Mouse (Mus musculus): Measurements from ENCODE around the gene Gpx5. TPM values are rescaled to one million over a fixed set of nuclear protein-coding genes. Genes with fewer than 3 reads are reported as not detected.
A peak's percentile ranks its signal among the peaks of the same experiment; 100 is the strongest.

Gene Gpx5
- polyA plus RNA-seq, 1 experiment from 2014 or later, result not detected

DNA sequence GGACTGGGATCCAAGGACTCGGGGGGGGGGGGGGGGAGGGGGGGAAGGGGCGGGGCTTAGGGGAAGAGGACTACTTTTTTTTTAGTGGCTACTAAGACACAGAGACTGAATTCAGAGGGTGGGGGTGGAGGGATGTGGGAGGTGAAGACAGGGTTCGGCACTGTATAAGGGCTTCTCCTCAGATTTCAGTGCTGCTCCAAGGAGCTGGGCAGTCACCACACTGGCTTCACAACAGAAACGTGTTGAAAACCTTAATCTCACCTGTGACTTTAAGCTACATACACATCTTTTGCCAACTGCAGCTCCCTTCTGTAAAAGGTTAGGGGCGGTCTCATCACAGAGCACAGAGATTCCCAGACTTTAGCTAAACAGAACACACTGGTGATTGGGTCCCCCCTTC lies 20.3 kb upstream of the Gpx5 start:
- Histone ChIP-seq H3K27ac (ENCODE audit: low read length) (no peak overlapping the region), H3K36me3 (ENCODE audit: control insufficient read depth, insufficient read depth, low read length) (no peaks in the 10 kb centered on the region), H3K9me3 (ENCODE audit: control insufficient read depth, low read length) (no peaks in the 10 kb centered on the region), H3K27me3 (ENCODE audit: control insufficient read depth, insufficient read depth, low read depth, low read length) (no peaks in the 10 kb centered on the region), H3K4me1 (replicated peaks; ENCODE audit: control insufficient read depth, insufficient read depth, low read length) (no peaks in the 10 kb centered on the region), H3K4me2 (ENCODE audit: low read depth, low read length) (no peak overlapping the region), H3K4me3 (ENCODE audit: low read length) (no peak overlapping the region), H3K9ac (ENCODE audit: low read length) (no peak overlapping the region)
- WGBS, result 33% methylated on average over 4 of the region's 5 CpGs
- no peak for ATAC-seq (ENCODE audit: low read depth)

DNA sequence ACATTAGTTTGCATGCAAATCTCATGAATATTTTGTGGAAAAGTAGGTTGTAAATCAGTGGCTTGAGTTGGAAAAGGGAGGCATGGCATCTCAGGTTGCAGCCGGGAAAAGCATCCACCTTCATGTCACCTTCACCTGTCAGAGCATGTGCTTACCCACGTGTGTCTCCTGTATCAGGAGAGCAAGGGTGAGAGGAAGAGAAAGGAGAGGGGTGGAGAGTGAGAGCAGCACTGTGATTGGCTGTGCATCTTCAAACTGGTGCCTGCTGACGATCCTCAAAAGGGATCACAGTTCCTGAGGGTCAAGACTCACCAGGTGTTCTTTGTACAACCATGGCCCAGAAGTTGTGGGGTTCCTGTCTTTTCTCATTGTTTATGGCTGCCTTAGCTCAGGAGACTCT lies 19.4 kb upstream of the Gpx5 start, which contains the start of gene Gpx6:
Gpx6 (plus strand) TSS at position 200 of the 400 bp plus-strand sequence.
- Histone ChIP-seq H3K4me2 (ENCODE audit: low read depth, low read length) (no peak within 1 kb of the TSS), H3K36me3 (ENCODE audit: control insufficient read depth, insufficient read depth, low read length) (no peaks in the 10 kb centered on the region), H3K9me3 (ENCODE audit: control insufficient read depth, low read length) (no peaks in the 10 kb centered on the region), H3K4me3 (ENCODE audit: low read length) (no peak within 1 kb of the TSS), H3K27me3 (ENCODE audit: control insufficient read depth, insufficient read depth, low read depth, low read length) (no peaks in the 10 kb centered on the region), H3K27ac (ENCODE audit: low read length) (no peak within 1 kb of the TSS), H3K4me1 (replicated peaks; ENCODE audit: control insufficient read depth, insufficient read depth, low read length) (no peaks in the 10 kb centered on the region), H3K9ac (ENCODE audit: low read length) (no peak within 1 kb of the TSS)
- no peak for ATAC-seq (ENCODE audit: low read depth)
- WGBS, result 11% methylated on average over 3 of the region's 3 CpGs

DNA sequence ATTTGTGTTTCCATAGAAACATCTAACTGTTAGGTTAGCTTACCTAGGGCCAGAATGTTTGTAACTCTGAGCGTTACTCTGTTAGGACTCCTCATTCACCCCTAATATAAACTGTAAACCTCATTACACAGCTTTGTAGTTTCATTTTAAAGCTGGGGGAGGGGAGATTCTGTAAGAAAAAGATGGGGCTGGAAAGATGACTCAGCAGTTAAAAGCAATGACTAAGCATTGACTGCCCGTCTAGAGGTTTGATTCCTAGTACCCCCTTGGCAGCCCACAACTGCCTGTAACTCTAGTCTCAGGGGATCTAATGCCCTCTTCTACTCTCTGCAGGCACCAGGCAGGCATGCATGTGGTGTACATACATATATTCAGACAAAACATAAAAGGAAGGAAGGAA lies 17.3 kb upstream of the Gpx5 start:
- Histone ChIP-seq H3K4me3 (ENCODE audit: low read length) (no peak overlapping the region), H3K36me3 (ENCODE audit: control insufficient read depth, insufficient read depth, low read length) (no peaks in the 10 kb centered on the region), H3K27me3 (ENCODE audit: control insufficient read depth, insufficient read depth, low read depth, low read length) (no peaks in the 10 kb centered on the region), H3K9me3 (ENCODE audit: control insufficient read depth, low read length) (no peaks in the 10 kb centered on the region), H3K27ac (ENCODE audit: low read length) (no peak overlapping the region), H3K4me1 (replicated peaks; ENCODE audit: control insufficient read depth, insufficient read depth, low read length) (no peaks in the 10 kb centered on the region), H3K4me2 (ENCODE audit: low read depth, low read length) (no peak overlapping the region), H3K9ac (ENCODE audit: low read length) (no peak overlapping the region)
- ATAC-seq (ENCODE audit: low read depth), result no peak
- 56% methylated on average over 2 of the region's 2 CpGs for WGBS

DNA sequence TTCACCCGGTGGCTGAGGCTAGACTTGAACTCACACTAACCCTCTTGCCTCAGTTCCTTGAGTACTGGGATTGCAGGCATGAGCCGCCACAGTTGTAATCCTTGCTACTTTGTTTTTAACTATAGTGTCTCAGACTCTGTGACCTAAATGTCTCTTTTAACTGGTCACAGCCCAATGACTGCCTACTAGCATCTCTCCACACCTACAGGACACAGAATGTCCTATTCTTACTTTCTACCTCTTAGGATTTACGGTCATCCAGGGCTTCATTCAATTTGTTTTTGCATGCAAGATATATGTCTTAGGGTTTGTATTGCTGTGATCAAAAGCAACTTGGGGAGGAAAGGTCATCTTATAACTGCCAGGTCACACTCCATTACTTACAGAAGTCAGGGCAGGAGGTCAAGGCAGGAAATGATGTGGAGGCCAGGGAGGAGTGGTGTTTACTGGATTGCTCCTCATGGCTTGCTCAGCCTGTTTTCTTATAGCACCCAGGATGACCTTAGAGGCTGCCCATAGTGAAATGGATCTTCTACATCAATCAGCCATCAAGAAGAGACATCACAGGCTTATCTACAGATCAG lies 12.0 kb upstream of the Gpx5 start:
- ATAC-seq (ENCODE audit: low read depth), result no peak
- no peak overlapping the region for H3K4me3 ChIP-seq (ENCODE audit: low read length)
- H3K4me2 ChIP-seq (ENCODE audit: low read depth, low read length), result no peak overlapping the region
- 52% methylated on average over 3 of the region's 3 CpGs for WGBS
- H3K9ac ChIP-seq (ENCODE audit: low read length), result no peak overlapping the region
- no peak overlapping the region for H3K27ac ChIP-seq (ENCODE audit: low read length)
- H3K27me3 ChIP-seq (ENCODE audit: control insufficient read depth, insufficient read depth, low read depth, low read length), result no peaks in the 10 kb centered on the region
- H3K9me3 ChIP-seq (ENCODE audit: control insufficient read depth, low read length), result no peaks in the 10 kb centered on the region
- no peaks in the 10 kb centered on the region for H3K36me3 ChIP-seq (ENCODE audit: control insufficient read depth, insufficient read depth, low read length)
- H3K4me1 ChIP-seq (replicated peaks; ENCODE audit: control insufficient read depth, insufficient read depth, low read length), result no peaks in the 10 kb centered on the region

DNA sequence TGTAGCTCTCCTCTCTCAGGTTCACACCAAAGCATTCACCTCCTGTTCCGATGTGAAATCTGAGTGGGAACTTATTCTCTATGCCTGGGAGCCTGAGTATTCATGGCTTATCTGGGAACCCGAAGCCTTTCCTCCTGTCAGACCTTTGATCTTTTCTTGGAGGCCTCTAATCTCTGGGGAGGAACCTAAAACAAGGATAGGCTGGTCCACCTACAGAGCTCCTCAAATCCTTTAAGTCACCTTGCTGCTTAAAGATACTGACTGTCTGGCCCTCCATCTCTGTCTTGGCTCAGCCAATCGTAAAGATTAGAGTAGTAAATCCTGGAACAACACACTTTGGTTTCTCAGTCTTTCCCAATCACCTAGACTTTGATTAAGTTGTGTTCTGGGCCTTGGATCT lies 6.0 kb upstream of the Gpx5 start:
- Histone ChIP-seq H3K4me3 (ENCODE audit: low read length) (no peak overlapping the region), H3K4me1 (replicated peaks; ENCODE audit: control insufficient read depth, insufficient read depth, low read length) (no peaks in the 10 kb centered on the region), H3K36me3 (ENCODE audit: control insufficient read depth, insufficient read depth, low read length) (no peaks in the 10 kb centered on the region), H3K9me3 (ENCODE audit: control insufficient read depth, low read length) (no peaks in the 10 kb centered on the region), H3K27me3 (ENCODE audit: control insufficient read depth, insufficient read depth, low read depth, low read length) (no peaks in the 10 kb centered on the region), H3K9ac (ENCODE audit: low read length) (no peak overlapping the region), H3K4me2 (ENCODE audit: low read depth, low read length) (no peak overlapping the region), H3K27ac (ENCODE audit: low read length) (no peak overlapping the region)
- ATAC-seq (ENCODE audit: low read depth), result no peak
- 34% methylated on average over 3 of the region's 3 CpGs for WGBS

DNA sequence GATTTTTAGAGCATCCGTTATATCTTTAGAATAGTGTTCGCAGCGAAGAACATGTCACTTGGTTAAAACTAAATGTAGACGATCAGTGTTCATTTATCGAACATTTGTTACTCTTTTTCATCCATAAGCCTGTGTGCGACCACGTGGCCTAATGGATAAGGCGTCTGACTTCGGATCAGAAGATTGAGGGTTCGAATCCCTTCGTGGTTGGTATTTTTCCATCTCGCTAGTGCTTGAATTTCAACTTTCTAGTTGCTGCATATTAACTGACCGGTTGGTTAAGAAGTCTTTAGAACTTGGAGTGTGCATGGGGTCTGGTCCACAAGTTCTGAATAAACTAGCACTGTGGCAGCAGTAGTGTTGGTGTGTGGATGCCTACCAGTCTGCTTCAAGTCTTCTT lies 13.0 kb downstream of the Gpx5 start:
- no peaks in the 10 kb centered on the region for H3K9me3 ChIP-seq (ENCODE audit: control insufficient read depth, low read length)
- peak overlapping the region; percentile 68 for H3K4me2 ChIP-seq (ENCODE audit: low read depth, low read length)
- H3K27ac ChIP-seq (ENCODE audit: low read length), result no peak overlapping the region
- WGBS, result under 1% methylated on average over 13 of the region's 13 CpGs
- H3K27me3 ChIP-seq (ENCODE audit: control insufficient read depth, insufficient read depth, low read depth, low read length), result no peaks in the 10 kb centered on the region
- ATAC-seq (ENCODE audit: low read depth), result peak; percentile 55
- no peaks in the 10 kb centered on the region for H3K36me3 ChIP-seq (ENCODE audit: control insufficient read depth, insufficient read depth, low read length)
- H3K4me1 ChIP-seq (replicated peaks; ENCODE audit: control insufficient read depth, insufficient read depth, low read length), result peaks cover 10% of the 10 kb centered on the region
- H3K4me3 ChIP-seq (ENCODE audit: low read length), result peak overlapping the region; percentile 53
- peak overlapping the region; percentile 42; the same call in 1 of the 2 replicates for H3K9ac ChIP-seq (ENCODE audit: low read length)

DNA sequence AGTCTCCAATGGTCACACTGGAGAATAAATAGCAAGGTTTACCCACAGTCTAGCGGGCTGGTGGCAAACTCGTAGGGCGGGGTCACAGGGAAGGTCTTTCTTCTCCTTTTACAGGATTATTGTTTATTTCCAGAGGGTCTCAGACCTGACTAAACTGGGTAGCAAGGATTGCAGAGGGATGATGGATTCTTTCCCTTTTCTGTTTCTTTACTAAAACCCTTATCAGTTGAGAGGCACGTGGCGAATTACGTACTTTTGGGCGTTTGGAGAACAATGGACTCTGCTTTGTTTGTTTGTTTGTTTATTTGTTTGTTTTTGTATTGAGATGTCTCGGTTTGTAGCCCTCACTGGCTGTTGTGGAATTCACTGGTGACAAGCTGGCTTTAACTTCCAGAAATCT lies 13.5 kb downstream of the Gpx5 start:
- no peaks in the 10 kb centered on the region for H3K27me3 ChIP-seq (ENCODE audit: control insufficient read depth, insufficient read depth, low read depth, low read length)
- H3K4me1 ChIP-seq (replicated peaks; ENCODE audit: control insufficient read depth, insufficient read depth, low read length), result peaks cover 10% of the 10 kb centered on the region
- ATAC-seq (ENCODE audit: low read depth), result no peak
- 4% methylated on average over 8 of the region's 8 CpGs for WGBS
- peak overlapping the region; percentile 42; the same call in 1 of the 2 replicates for H3K9ac ChIP-seq (ENCODE audit: low read length)
- H3K9me3 ChIP-seq (ENCODE audit: control insufficient read depth, low read length), result no peaks in the 10 kb centered on the region
- peak overlapping the region; percentile 53 for H3K4me3 ChIP-seq (ENCODE audit: low read length)
- no peak overlapping the region for H3K27ac ChIP-seq (ENCODE audit: low read length)
- no peaks in the 10 kb centered on the region for H3K36me3 ChIP-seq (ENCODE audit: control insufficient read depth, insufficient read depth, low read length)
- H3K4me2 ChIP-seq (ENCODE audit: low read depth, low read length), result peak overlapping the region; percentile 68

DNA sequence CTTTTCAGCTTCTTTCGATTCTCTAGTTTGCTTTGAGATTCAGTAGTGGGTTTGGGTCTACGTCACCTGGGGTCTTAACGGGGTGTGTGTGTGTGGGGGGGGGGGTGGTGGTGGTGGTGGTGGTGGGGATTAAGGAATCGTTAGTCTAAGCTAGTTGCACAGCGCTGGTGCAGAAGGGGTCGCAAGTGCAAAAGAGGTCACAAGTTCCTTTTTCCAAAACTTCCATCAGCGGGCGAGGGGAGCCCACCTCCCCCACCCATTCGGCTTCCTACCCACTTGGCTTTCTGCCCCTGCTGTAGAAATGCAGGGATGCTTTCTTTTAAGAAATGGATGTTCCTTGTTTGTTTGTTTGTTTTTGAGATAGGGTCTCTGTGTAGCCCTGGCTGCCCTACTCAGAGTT lies 16.0 kb downstream of the Gpx5 start:
- Histone ChIP-seq H3K27ac (ENCODE audit: low read length) (no peak overlapping the region), H3K36me3 (ENCODE audit: control insufficient read depth, insufficient read depth, low read length) (no peaks in the 10 kb centered on the region), H3K4me2 (ENCODE audit: low read depth, low read length) (peak overlapping the region; percentile 75), H3K9ac (ENCODE audit: low read length) (peak overlapping the region; percentile 49; the same call in 1 of the 2 replicates), H3K9me3 (ENCODE audit: control insufficient read depth, low read length) (no peaks in the 10 kb centered on the region), H3K4me3 (ENCODE audit: low read length) (peak overlapping the region; percentile 58), H3K27me3 (ENCODE audit: control insufficient read depth, insufficient read depth, low read depth, low read length) (0 out of 2 replicates have a peak, but pooled peaks cover 2% of the 10 kb centered on the region), H3K4me1 (replicated peaks; ENCODE audit: control insufficient read depth, insufficient read depth, low read length) (peaks cover 10% of the 10 kb centered on the region)
- 0% methylated on average over 9 of the region's 9 CpGs for WGBS
- no peak for ATAC-seq (ENCODE audit: low read depth)

DNA sequence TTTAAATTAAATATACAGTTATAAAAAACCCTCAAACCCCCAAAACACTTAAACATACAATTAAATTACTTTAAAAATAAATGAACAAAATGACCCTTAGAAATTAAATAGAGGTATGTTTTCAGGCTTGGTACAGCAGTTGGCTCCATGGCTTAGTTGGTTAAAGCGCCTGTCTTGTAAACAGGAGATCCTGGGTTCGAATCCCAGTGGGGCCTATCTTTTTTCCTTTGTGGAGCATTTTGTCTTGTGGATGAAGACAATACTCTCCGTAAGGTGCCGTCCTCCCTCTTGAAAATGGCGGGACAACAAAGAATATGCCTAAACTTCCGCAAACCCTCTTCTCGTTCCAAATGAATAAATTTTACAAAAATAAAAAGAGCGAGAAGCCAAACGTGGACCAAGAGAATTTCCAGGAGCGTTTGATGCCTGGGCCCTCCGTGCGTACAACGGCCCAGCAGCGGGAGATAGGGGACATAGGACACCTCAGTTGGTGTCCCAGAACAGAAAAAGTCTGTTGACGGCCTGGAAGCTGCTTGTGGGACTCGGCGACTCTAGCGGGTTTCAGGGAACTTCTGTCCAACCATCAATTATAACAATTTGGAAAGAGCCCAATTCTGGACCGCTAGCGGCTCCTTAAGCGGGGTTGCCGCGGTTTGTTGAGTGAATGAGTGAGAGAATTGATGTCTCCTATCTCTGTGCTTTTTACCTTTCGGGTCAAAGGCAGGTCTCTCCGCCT lies 16.5 kb downstream of the Gpx5 start:
- WGBS, result under 1% methylated on average over 25 of the region's 25 CpGs
- H3K27me3 ChIP-seq (ENCODE audit: control insufficient read depth, insufficient read depth, low read depth, low read length), result 0 out of 2 replicates have a peak, but pooled peaks cover 2% of the 10 kb centered on the region
- peak overlapping the region; percentile 75 for H3K4me2 ChIP-seq (ENCODE audit: low read depth, low read length)
- H3K27ac ChIP-seq (ENCODE audit: low read length), result no peak overlapping the region
- peak; percentile 77 for ATAC-seq (ENCODE audit: low read depth)
- peaks cover 10% of the 10 kb centered on the region for H3K4me1 ChIP-seq (replicated peaks; ENCODE audit: control insufficient read depth, insufficient read depth, low read length)
- peak overlapping the region; percentile 58 for H3K4me3 ChIP-seq (ENCODE audit: low read length)
- no peaks in the 10 kb centered on the region for H3K36me3 ChIP-seq (ENCODE audit: control insufficient read depth, insufficient read depth, low read length)
- H3K9ac ChIP-seq (ENCODE audit: low read length), result peak overlapping the region; percentile 49; the same call in 1 of the 2 replicates
- H3K9me3 ChIP-seq (ENCODE audit: control insufficient read depth, low read length), result no peaks in the 10 kb centered on the region

Data from lung, embryonic 16.5 days (tissue).